Mouse (Mus musculus) myocyte (in vitro differentiated cells): ENCODE data around the gene Cdk5rap2. TPM values are rescaled to one million over a fixed set of nuclear protein-coding genes. Genes with fewer than 3 reads are reported as not detected.

Source experiments
- H3K27me3 ChIP-seq: one replicate; pipeline ENCODE4 v1.6.1; 2011; ENCODE audit not compliant: control insufficient read depth, insufficient read depth, insufficient read length
- H3K36me3 ChIP-seq: one replicate; pipeline ENCODE4 v1.6.1; 2011; ENCODE audit not compliant: control insufficient read depth, insufficient read depth
- H3K4me2 ChIP-seq: one replicate; pipeline ENCODE4 v1.6.1; 2011; ENCODE audit warnings: low read depth, control low read depth
- H3K4me3 ChIP-seq: one replicate; pipeline ENCODE4 v1.5.1; 2011; ENCODE audit warnings: mild to moderate bottlenecking, control low read depth, moderate library complexity
- H3K79me2 ChIP-seq: one replicate; pipeline ENCODE4 v1.6.1; 2011; ENCODE audit not compliant: control insufficient read depth, insufficient read depth
- H3ac ChIP-seq: one replicate; pipeline ENCODE4 v1.6.1; 2011; ENCODE audit not compliant: control insufficient read depth, insufficient read length
- CEBPB ChIP-seq: IDR thresholded peaks from 2 replicates; pipeline ENCODE4 v1.6.1; 2011; ENCODE audit warnings: mild to moderate bottlenecking, moderate library complexity; ENCODE audit not compliant: poor library complexity, insufficient read depth, severe bottlenecking
- E2F4 ChIP-seq: IDR thresholded peaks from one replicate; pipeline ENCODE4 v1.6.1; 2011; ENCODE audit warnings: mild to moderate bottlenecking, control low read depth, moderate library complexity; ENCODE audit not compliant: insufficient read depth
- MAX ChIP-seq: IDR thresholded peaks from one replicate; pipeline ENCODE4 v1.6.1; 2011; ENCODE audit warnings: low read depth, mild to moderate bottlenecking, control low read depth
- MYOD1 ChIP-seq, 3 experiments: IDR thresholded peaks; one replicate each; pipeline ENCODE4 v1.6.1; 2011; ENCODE audit warnings: control low read depth in 2 of 3, low read depth in 2 of 3, mild to moderate bottlenecking in 2 of 3, moderate library complexity in 1 of 3; ENCODE audit not compliant: insufficient read length in 2 of 3, control insufficient read depth in 1 of 3
- MYOG ChIP-seq, 3 experiments: IDR thresholded peaks; one replicate each; pipeline ENCODE4 v1.6.1; 2011; ENCODE audit warnings: control low read depth in 2 of 3, low read depth in 2 of 3, mild to moderate bottlenecking in 2 of 3; ENCODE audit not compliant: insufficient read length in 2 of 3, control insufficient read depth in 1 of 3, insufficient read depth in 1 of 3
- POLR2A ChIP-seq: IDR thresholded peaks from one replicate; pipeline ENCODE4 v1.6.1; 2011; ENCODE audit warnings: low read depth, mild to moderate bottlenecking, control low read depth, moderate library complexity; ENCODE audit not compliant: insufficient read length
- POLR2AphosphoS2 ChIP-seq: IDR thresholded peaks from one replicate; pipeline ENCODE4 v1.6.1; 2011; ENCODE audit warnings: low read depth, control low read depth; ENCODE audit not compliant: insufficient read length
- REST ChIP-seq: IDR thresholded peaks from one replicate; pipeline ENCODE4 v1.6.1; 2011; ENCODE audit warnings: mild to moderate bottlenecking, control low read depth, moderate library complexity; ENCODE audit not compliant: insufficient read depth, insufficient read length
- SRF ChIP-seq: IDR thresholded peaks from one replicate; pipeline ENCODE4 v1.6.1; 2011; ENCODE audit warnings: low read depth; ENCODE audit not compliant: control insufficient read depth, insufficient read length
- TCF12 ChIP-seq: IDR thresholded peaks from one replicate; pipeline ENCODE4 v1.6.1; 2011; ENCODE audit warnings: mild to moderate bottlenecking, control low read depth; ENCODE audit not compliant: poor library complexity, insufficient read depth, severe bottlenecking
- TCF3 ChIP-seq: IDR thresholded peaks from one replicate; pipeline ENCODE4 v1.6.1; 2011; ENCODE audit warnings: low read depth, control low read depth; ENCODE audit not compliant: insufficient read length
- USF1 ChIP-seq: IDR thresholded peaks from one replicate; pipeline ENCODE4 v1.6.1; 2011; ENCODE audit warnings: low read depth, mild to moderate bottlenecking, control low read depth, moderate library complexity
- polyA plus RNA-seq: library from polyadenylated mRNA; unstranded; fragments of >200 nt; fragmentation: generic; extraction: Trizol; gene quantifications from one replicate; pipeline ENCODE4 v1.2.1, GENCODE M21; 2012; ENCODE audit warnings: missing spikeins

Gene Cdk5rap2
- polyA plus RNA-seq, 1 experiment, result 13.8 TPM

GRCm38 (mm10) chr4:70251782-70252181 is 158.5 kb downstream of the Cdk5rap2 start:
- Histone ChIP-seq H3K4me2 (no peak overlapping the region), H3K27me3 (no peaks in the 10 kb centered on the region), H3K4me3 (no peak overlapping the region), H3K36me3 (peaks cover 8% of the 10 kb centered on the region), H3ac (no peak overlapping the region), H3K79me2 (no peaks in the 10 kb centered on the region)
- no peak for TF ChIP-seq MYOG (IDR thresholded peaks at IDR 0.05; ENCODE audit: control insufficient read depth in 1 of 3, insufficient read depth in 1 of 3, insufficient read length in 2 of 3, low read depth in 2 of 3)
- no peak for TF ChIP-seq MAX
- TF ChIP-seq SRF, result no peak
- no peak for TF ChIP-seq E2F4
- no peak for TF ChIP-seq POLR2A
- TF ChIP-seq TCF12, result no peak
- TF ChIP-seq CEBPB, result no peak
- no peak for TF ChIP-seq MYOD1 (IDR thresholded peaks at IDR 0.05; ENCODE audit: control insufficient read depth in 1 of 3, insufficient read length in 2 of 3, low read depth in 2 of 3)
- TF ChIP-seq REST, result no peak
- no peak for TF ChIP-seq POLR2AphosphoS2
- TF ChIP-seq USF1, result no peak
- no peak for TF ChIP-seq TCF3

- Histone ChIP-seq H3ac (no peak overlapping the region), H3K36me3 (peaks cover 15% of the 10 kb centered on the region), H3K27me3 (no peaks in the 10 kb centered on the region), H3K4me3 (no peak overlapping the region), H3K79me2 (no peaks in the 10 kb centered on the region), H3K4me2 (no peak overlapping the region)
- TF ChIP-seq POLR2A (no peak), POLR2AphosphoS2 (no peak), MYOD1 (IDR thresholded peaks at IDR 0.05; ENCODE audit: control insufficient read depth in 1 of 3, insufficient read length in 2 of 3, low read depth in 2 of 3) (no peak), MYOG (IDR thresholded peaks at IDR 0.05; ENCODE audit: control insufficient read depth in 1 of 3, insufficient read depth in 1 of 3, insufficient read length in 2 of 3, low read depth in 2 of 3) (no peak), USF1 (no peak), E2F4 (no peak), CEBPB (no peak), TCF12 (no peak), REST (no peak), SRF (no peak), TCF3 (no peak), MAX (no peak)
Observed at GRCm38 (mm10) chr4:70245706-70246105, 164.5 kb downstream of the Cdk5rap2 start.

- Histone ChIP-seq H3K4me3 (no peak overlapping the region), H3K36me3 (peaks cover 15% of the 10 kb centered on the region), H3K4me2 (no peak overlapping the region), H3K79me2 (no peaks in the 10 kb centered on the region), H3ac (no peak overlapping the region), H3K27me3 (no peaks in the 10 kb centered on the region)
- TF ChIP-seq MYOD1 (IDR thresholded peaks at IDR 0.05; ENCODE audit: control insufficient read depth in 1 of 3, insufficient read length in 2 of 3, low read depth in 2 of 3), result no peak
- TF ChIP-seq CEBPB, result no peak
- TF ChIP-seq MAX, result no peak
- TF ChIP-seq SRF, result no peak
- no peak for TF ChIP-seq POLR2A
- no peak for TF ChIP-seq E2F4
- TF ChIP-seq TCF3, result no peak
- no peak for TF ChIP-seq USF1
- TF ChIP-seq POLR2AphosphoS2, result no peak
Observed at GRCm38 (mm10) chr4:70243561-70244120, 166.6 kb downstream of the Cdk5rap2 start.

- Histone ChIP-seq H3ac (no peak overlapping the region), H3K36me3 (peaks cover 18% of the 10 kb centered on the region), H3K4me3 (no peak overlapping the region), H3K4me2 (no peak overlapping the region), H3K27me3 (no peaks in the 10 kb centered on the region), H3K79me2 (no peaks in the 10 kb centered on the region)
- TF ChIP-seq MYOG (IDR thresholded peaks at IDR 0.05; ENCODE audit: control insufficient read depth in 1 of 3, insufficient read depth in 1 of 3, insufficient read length in 2 of 3, low read depth in 2 of 3), result no peak
- TF ChIP-seq TCF12, result no peak
- no peak for TF ChIP-seq CEBPB
- no peak for TF ChIP-seq POLR2AphosphoS2
- TF ChIP-seq POLR2A, result no peak
- TF ChIP-seq E2F4, result no peak
- TF ChIP-seq MYOD1 (IDR thresholded peaks at IDR 0.05; ENCODE audit: control insufficient read depth in 1 of 3, insufficient read length in 2 of 3, low read depth in 2 of 3), result no peak
- TF ChIP-seq REST, result no peak
- no peak for TF ChIP-seq USF1
- TF ChIP-seq MAX, result no peak
Observed at GRCm38 (mm10) chr4:70239731-70240130, 170.5 kb downstream of the Cdk5rap2 start.

GRCm38 (mm10) chr4:70238862-70239261 is 171.4 kb downstream of the Cdk5rap2 start:
- H3ac ChIP-seq, result no peak overlapping the region
- no peak overlapping the region for H3K4me3 ChIP-seq
- H3K36me3 ChIP-seq, result peaks cover 13% of the 10 kb centered on the region
- H3K4me2 ChIP-seq, result no peak overlapping the region
- H3K79me2 ChIP-seq, result no peaks in the 10 kb centered on the region
- TF ChIP-seq MYOD1 (IDR thresholded peaks at IDR 0.05; ENCODE audit: control insufficient read depth in 1 of 3, insufficient read length in 2 of 3, low read depth in 2 of 3) (no peak), E2F4 (no peak), MAX (no peak), TCF12 (no peak), USF1 (no peak), REST (no peak), POLR2AphosphoS2 (no peak), SRF (no peak), MYOG (IDR thresholded peaks at IDR 0.05; ENCODE audit: control insufficient read depth in 1 of 3, insufficient read depth in 1 of 3, insufficient read length in 2 of 3, low read depth in 2 of 3) (no peak), TCF3 (no peak), CEBPB (no peak), POLR2A (no peak)
- H3K27me3 ChIP-seq, result no peaks in the 10 kb centered on the region
